Mouse (Mus musculus) heart, postnatal 25 days (tissue): ENCODE measurements around the gene Ttyh3. TPM values are rescaled to one million over a fixed set of nuclear protein-coding genes. Genes with fewer than 3 reads are reported as not detected.

Experiments
- DNase-seq: peaks from one replicate; pipeline ENCODE4 v3.0.0; 2022; ENCODE audit warnings: low spot score
- intact Hi-C: fragments of 180-260 bp; cut with DNase I; formaldehyde crosslinking; loops from one replicate; pipeline ENCODE4 v1.15.1; 2025
- total RNA-seq, 2 experiments: library from RNA; stranded (reverse); gene quantifications; 2 replicates each; pipeline ENCODE4 v1.2.3; 2021

Gene Ttyh3
- total RNA-seq, 2 experiments from 2014 or later, result 15.6 to 18.6 TPM

DNA sequence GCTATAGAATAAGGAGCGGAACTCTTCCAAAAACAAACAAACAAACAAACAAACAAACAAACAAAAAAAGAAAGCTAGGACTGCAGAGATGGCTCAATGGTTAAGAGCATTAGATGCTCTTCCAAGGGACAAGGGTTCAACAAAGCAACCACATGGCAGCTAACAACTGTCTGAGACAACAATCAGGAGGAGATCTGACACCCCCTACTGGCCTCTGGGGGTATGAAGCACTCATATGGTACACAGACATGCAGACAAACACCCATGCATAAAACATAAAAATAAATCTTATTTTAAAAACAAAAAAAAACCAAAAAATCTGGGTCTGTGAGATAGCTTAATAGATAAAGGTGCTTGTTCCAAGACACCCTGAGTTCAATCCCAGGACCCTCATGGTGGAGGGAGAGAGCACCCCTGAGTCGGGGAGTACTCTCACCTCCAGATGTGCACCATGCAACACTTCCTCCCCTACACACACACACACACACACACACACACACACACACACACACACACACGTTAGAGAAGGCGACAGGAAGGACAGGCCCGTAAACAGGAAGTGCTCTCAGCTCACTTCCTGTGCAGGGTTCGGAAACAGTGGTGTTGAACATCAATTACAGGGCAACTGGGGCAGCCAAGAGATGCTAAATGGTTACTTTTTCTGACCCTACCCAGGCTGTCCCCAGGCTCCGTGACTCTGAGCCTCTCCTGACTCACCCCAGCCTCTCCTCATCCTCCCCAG is 12.3 kb downstream of the Ttyh3 start:
- intact Hi-C loops, result no loop called here
- no peak for DNase-seq

- intact Hi-C loops, result no loop called here
- no peak for DNase-seq
These were observed 13.8 kb downstream of the Ttyh3 start for GRCm38 (mm10) chr5:140634798-140635722.

- intact Hi-C loops, result no loop called here
- no peak for DNase-seq
These were observed 15.4 kb downstream of the Ttyh3 start for GRCm38 (mm10) chr5:140633432-140633831.

- no peak for DNase-seq
- intact Hi-C loops, result loop anchor here (2.0 kb wide), 1 partner anchor 36 kb away; no protein-coding TSS in a partner anchor
These were observed 19.8 kb downstream of the Ttyh3 start for GRCm38 (mm10) chr5:140628995-140629394.

DNA sequence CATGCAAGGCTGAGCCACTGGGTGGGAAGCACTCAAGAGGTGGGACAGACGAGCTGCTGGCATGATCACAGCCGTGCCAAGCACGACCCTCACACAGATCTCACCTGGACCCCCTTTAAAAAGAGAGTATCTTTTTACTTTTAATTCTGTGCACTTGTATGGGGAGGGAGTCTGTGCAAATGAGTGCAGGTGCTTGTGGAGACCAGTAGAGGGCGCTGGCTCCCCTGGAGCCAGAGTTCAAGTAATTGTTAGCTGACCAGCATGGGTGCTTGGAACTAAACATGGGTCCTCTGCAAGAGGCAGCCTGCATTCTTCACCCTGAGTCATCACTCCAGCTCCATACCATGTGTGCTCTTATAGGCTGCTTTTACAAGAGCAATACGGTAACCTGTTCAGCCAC is 21.3 kb downstream of the Ttyh3 start:
- no peak for DNase-seq
- intact Hi-C loops, result no loop called here

- intact Hi-C loops, result no loop called here
These were observed 23.9 kb downstream of the Ttyh3 start for GRCm38 (mm10) chr5:140624961-140625360.

DNA sequence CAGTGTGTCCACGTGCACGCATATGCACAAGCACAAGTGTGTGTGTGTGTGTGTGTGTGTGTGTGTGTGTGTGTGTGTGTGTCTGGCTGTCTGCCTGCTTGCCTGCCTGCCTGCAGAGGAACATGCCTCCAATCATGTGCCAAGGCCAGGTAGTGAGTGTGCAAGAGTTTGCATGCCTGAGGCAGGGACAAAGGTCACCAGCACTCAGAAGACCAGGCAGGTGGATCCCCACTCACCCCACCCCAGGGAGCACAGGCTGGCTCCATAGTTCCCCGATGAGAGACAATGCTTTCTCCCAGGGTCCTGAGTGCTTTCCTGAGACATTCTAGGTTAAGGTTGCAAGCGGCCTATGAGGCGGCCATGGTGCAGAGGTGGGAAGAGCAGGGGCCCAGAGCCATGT is 24.6 kb downstream of the Ttyh3 start:
- intact Hi-C loops, result no loop called here
- no peak for DNase-seq

More at GRCm38 (mm10) chr5:140624961-140625360, 23.9 kb downstream of the Ttyh3 start:
- DNase-seq, result no peak

- no peak for DNase-seq
- intact Hi-C loops, result no loop called here
These were observed 25.0 kb downstream of the Ttyh3 start for GRCm38 (mm10) chr5:140623791-140624190.

- intact Hi-C loops, result no loop called here
- DNase-seq, result no peak
These were observed 25.7 kb downstream of the Ttyh3 start for GRCm38 (mm10) chr5:140622978-140623670.

GRCm38 (mm10) chr5:140621517-140621916 is 27.3 kb downstream of the Ttyh3 start:
- intact Hi-C loops, result no loop called here

DNA sequence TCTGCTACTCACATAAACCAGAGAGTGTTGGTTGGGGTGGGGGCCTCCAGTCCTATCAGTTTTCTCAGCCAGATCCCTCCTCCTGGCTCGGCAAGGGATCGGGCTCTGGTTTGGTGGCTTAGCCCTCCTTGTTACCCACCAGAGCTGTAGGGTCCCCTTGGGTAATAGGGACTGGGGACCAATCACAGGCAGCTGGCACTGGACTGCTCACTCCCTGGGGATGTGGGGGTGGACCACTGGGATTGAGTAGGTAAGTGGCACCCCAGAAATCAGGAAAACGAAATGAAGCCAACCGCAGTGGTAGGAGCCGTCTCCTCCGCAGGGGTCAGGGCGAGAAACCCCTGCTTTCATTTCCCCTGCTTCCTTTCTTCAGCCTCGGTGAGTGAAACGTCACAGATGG is 27.7 kb downstream of the Ttyh3 start:
- DNase-seq, result no peak
- intact Hi-C loops, result no loop called here

More at GRCm38 (mm10) chr5:140621517-140621916, 27.3 kb downstream of the Ttyh3 start:
- no peak for DNase-seq

GRCm38 (mm10) chr5:140619895-140620736 is 28.7 kb downstream of the Ttyh3 start:
- no peak for DNase-seq
- intact Hi-C loops, result loop anchor here (1.0 kb wide), 2 partner anchors 53 to 80 kb away; no protein-coding TSS in a partner anchor

GRCm38 (mm10) chr5:140619151-140619771 is 29.6 kb downstream of the Ttyh3 start:
- no peak for DNase-seq
- intact Hi-C loops, result loop anchor here (1.0 kb wide), 2 partner anchors 52 to 79 kb away; no protein-coding TSS in a partner anchor

DNA sequence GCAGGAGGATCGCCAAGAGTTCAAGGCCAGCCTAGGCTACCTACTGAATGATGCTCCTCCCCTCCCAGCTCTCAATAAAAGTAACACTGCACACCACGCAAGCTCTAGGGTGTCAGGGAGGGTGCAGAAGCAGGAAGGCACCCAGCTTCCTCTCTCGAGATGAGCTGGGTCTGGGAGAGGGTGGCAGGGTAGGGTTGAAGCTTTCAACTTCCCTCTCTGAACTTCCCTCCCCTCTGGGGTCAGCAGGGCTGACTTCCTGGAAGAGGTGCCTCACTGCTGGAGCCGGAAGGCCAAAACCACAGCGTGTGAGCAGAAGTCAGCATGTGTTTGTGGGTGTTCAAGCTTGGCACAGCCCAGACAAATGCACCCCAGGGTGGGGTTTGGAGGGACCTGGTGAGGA is 31.1 kb downstream of the Ttyh3 start:
- intact Hi-C loops, result no loop called here
- no peak for DNase-seq

DNA sequence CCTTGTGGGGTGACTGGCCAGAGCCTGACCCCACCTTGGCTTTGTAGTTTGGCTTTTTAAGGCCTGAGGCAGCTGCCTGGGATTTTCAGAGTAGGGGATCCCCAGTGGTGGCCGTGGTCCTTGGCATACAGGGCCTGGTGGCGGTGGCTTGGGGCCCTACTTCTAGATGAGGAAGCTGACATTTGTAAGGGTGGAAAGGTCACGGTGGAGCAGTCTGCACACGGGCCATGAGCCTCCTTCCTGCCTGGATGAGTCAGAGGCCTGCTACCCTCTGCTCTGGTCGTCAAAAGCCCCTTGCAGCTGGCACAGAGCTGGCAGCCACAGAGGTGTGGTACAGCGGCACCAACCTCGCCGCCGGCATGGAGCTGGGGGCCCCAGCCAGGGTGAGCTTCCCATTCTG is 32.1 kb downstream of the Ttyh3 start:
- intact Hi-C loops, result no loop called here
- DNase-seq, result no peak

DNA sequence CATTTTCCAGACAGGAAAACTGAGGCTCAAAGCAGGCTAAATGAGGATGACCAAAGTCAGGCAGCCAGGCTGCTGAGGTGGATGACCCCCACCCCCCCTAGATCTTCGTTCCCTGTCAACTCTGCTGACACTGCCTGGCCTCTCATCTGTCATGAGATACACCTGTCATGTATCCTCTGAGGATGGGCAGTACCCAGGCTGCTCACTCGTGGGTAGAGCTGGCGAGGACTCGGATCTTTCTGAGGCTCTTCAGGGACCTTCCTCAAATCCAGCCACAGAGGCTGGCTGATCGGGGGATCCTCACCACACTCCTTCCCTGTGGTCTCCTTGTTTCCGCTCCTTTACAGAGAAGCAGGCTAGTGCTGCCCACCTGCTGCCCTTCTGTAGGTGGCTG is 32.7 kb downstream of the Ttyh3 start:
- intact Hi-C loops, result no loop called here
- DNase-seq, result no peak

DNA sequence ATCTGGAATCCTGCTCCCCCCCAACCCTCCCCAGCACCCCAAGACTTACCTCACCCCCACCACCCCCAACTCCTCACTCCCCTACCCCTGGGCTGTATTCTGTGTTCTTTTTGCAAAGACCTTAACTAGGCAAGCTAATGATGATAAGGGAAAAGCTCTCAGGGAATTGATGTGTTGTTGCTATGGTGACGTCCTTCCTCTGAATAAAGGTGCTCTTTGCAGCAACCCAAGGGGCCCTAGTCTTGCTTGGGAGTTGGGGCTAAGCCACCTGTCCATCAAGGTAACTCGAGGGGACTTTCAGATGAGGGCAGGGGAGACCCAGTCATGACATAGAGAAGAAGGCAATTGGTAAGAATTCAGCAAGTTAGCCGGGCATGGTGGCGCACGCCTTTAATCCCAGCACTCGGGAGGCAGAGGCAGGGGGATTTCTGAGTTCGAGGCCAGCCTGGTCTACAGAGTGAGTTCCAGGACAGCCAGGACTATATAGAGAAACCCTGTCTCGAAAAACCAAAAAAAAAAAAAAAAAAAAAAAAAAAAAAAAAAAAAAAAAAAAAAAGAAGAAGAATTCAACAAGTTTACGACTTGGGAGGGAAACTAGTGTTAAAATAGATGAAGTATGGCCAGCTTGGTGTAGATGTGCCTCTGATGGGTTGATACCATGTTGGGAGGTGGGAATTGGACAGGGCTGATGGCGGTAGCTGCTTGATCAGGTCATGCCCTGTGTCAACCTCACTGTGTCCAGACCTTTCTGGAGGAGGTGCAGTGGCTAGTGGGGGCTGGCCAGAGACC is 33.3 kb downstream of the Ttyh3 start:
- no peak for DNase-seq
- intact Hi-C loops, result no loop called here

GRCm38 (mm10) chr5:140614837-140615236 is 34.0 kb downstream of the Ttyh3 start:
- intact Hi-C loops, result no loop called here
- no peak for DNase-seq
